Mouse (Mus musculus): ENCODE data around the gene Auts2.

DNA sequence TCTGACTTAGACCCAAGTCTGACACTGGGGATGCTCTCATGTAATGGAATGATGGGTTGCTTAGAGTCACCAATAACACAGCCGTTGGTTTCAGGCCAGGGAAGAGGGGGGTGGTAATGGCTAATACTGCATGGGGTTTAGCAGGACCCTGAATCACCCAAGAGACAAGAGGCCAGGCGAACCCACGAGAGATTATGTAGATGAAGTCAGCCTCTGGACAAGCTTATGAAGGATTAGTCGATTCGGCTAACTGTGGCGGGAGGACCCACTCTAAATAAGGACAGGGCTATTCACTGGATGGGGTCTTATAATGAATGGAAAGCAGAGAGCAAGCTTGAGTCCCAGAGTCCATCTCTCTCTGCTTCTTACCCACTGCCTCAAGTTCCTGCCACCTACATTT lies 1084.4 kb downstream of the Auts2 start:
- TF ChIP-seq CTCF (IDR thresholded peaks at IDR 0.05) (no peak), EP300 (IDR thresholded peaks at IDR 0.05) (no peak)

All from lung, postnatal 0 days (tissue).